Mouse (Mus musculus): ENCODE measurements at regions not wholly inside any gene's neighbourhood (a gene's known extent, or its start where the extent isn't known, plus 50 kb on each side); places are given as distances from the start of the nearest gene placed in this dataset.

DNA sequence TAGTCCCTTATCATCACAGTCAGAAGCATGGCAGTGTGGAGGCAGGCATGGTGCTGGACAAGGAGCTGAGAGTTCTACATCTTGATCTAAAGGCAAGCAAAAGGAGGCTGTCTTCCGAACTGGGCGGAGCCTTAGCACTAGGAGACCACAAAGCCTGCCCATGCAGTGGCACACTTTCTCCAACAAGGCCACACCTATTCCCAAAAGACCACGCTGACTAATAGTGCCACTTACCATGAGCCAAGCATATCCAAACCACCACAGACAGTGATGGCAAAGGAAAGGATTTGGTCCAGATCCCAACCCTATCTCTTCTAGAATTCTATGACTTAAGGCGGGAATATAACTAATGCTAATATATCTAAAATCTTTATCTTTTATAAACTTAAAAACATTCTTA, 169.4 kb upstream of the Prok2 start (continued):
- no peak for TF ChIP-seq POLR2A (IDR thresholded peaks at IDR 0.05; ENCODE audit: control insufficient read depth in 1 of 2, insufficient read depth in 1 of 2, low read depth in 1 of 2, low read length in 2 of 2, poor library complexity in 1 of 2)

DNA sequence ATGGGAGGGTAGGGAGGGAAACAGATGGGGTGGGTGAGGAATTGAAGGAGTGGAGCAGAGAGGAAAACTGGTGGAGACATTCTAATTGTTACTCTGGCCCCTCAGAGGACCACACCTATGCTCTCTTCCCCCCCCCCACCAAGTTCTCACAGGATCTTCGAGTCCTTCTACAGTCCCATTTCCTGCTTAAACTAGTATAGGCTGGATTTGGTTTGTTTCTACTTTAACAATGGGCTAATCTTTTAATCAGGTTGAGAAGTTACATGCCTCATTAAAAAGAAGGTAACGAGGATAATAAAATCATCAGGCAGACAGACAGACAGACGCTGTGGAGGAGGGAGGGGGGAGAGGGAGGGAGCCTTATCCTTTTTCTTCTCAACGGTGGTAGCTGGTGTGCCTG, 167.7 kb upstream of the Prok2 start:
- Histone ChIP-seq H3K27me3 (ENCODE audit: control insufficient read depth in 1 of 2, insufficient read depth in 2 of 2, low read length in 2 of 2) (no peaks in the 10 kb centered on the region), H3K9ac (ENCODE audit: control insufficient read depth, low read depth, low read length, poor library complexity, severe bottlenecking) (no peak overlapping the region), H3K4me3 (ENCODE audit: control insufficient read depth in 1 of 2, insufficient read depth in 1 of 2, low read depth in 2 of 2, low read length in 2 of 2) (no peak overlapping the region), H3K4me1 (ENCODE audit: control insufficient read depth in 1 of 2, insufficient read depth in 2 of 2, low read length in 2 of 2) (no peaks in the 10 kb centered on the region), H3K9me3 (replicated peaks; ENCODE audit: insufficient read depth, low read length) (no peaks in the 10 kb centered on the region), H3K79me2 (ENCODE audit: control insufficient read depth, insufficient read depth, low read length, poor library complexity) (no peaks in the 10 kb centered on the region), H3K36me3 (ENCODE audit: control insufficient read depth in 1 of 2, insufficient read depth in 2 of 2, low read length in 2 of 2) (no peaks in the 10 kb centered on the region), H3K27ac (ENCODE audit: control insufficient read depth, low read depth, low read length) (no peak overlapping the region)
- DNase-seq (ENCODE audit: low read depth, low spot score), result no peak
- TF ChIP-seq TCF12 (IDR thresholded peaks at IDR 0.05; ENCODE audit: low read depth, low read length), result no peak
- no peak for TF ChIP-seq ETS1 (IDR thresholded peaks at IDR 0.05; ENCODE audit: low read depth, low read length)
- no peak for TF ChIP-seq ZKSCAN1 (IDR thresholded peaks at IDR 0.05; ENCODE audit: low read depth, low read length)
- no peak for TF ChIP-seq POLR2AphosphoS2 (IDR thresholded peaks at IDR 0.05; ENCODE audit: low read length)

DNA sequence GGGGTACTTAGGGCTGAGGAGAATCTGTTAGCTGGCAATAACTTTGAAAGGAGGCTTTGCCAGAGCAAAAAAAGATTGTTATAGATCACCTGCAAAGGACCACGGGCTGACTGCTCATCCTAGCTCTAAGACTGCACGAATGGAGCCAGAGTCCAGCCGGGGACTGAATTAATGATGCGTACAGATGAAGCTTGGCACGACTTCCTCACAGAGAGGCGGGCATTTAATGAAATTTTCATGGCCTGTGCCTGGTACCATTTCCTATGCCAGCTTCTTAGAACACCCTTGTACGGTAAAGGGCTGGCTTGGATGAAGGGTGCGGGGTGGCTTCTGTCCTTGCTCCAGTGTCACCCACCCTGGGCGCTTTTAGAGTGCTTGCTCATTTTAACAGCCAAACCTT, 166.0 kb upstream of the Prok2 start:
- Histone ChIP-seq H3K9ac (ENCODE audit: control insufficient read depth, low read depth, low read length, poor library complexity, severe bottlenecking) (no peak overlapping the region), H3K27ac (ENCODE audit: control insufficient read depth, low read depth, low read length) (no peak overlapping the region), H3K36me3 (ENCODE audit: control insufficient read depth in 1 of 2, insufficient read depth in 2 of 2, low read length in 2 of 2) (no peaks in the 10 kb centered on the region), H3K27me3 (ENCODE audit: control insufficient read depth in 1 of 2, insufficient read depth in 2 of 2, low read length in 2 of 2) (no peaks in the 10 kb centered on the region), H3K4me3 (ENCODE audit: control insufficient read depth in 1 of 2, insufficient read depth in 1 of 2, low read depth in 2 of 2, low read length in 2 of 2) (no peak overlapping the region), H3K4me1 (ENCODE audit: control insufficient read depth in 1 of 2, insufficient read depth in 2 of 2, low read length in 2 of 2) (no peaks in the 10 kb centered on the region), H3K9me3 (replicated peaks; ENCODE audit: insufficient read depth, low read length) (no peaks in the 10 kb centered on the region), H3K79me2 (ENCODE audit: control insufficient read depth, insufficient read depth, low read length, poor library complexity) (no peaks in the 10 kb centered on the region)
- no peak for DNase-seq (ENCODE audit: low read depth, low spot score)
- TF ChIP-seq MYB (IDR thresholded peaks at IDR 0.05; ENCODE audit: low read depth, low read length), result no peak
- no peak for TF ChIP-seq MEF2A (IDR thresholded peaks at IDR 0.05; ENCODE audit: extremely low read depth, insufficient replicate concordance, low read depth, low read length, poor library complexity, severe bottlenecking)
- TF ChIP-seq RCOR1 (IDR thresholded peaks at IDR 0.05; ENCODE audit: low read depth, low read length), result no peak
- TF ChIP-seq JUND (IDR thresholded peaks at IDR 0.05; ENCODE audit: low read depth, low read length), result no peak
- no peak for TF ChIP-seq UBTF (IDR thresholded peaks at IDR 0.05; ENCODE audit: borderline replicate concordance, insufficient read depth, low read depth, low read length)

GRCm38 (mm10) chr6:99891790-99892189, 165.6 kb upstream of the Prok2 start:
- no peaks in the 10 kb centered on the region for H3K4me1 ChIP-seq (ENCODE audit: control insufficient read depth in 1 of 2, insufficient read depth in 2 of 2, low read length in 2 of 2)
- no peaks in the 10 kb centered on the region for H3K9me3 ChIP-seq (replicated peaks; ENCODE audit: insufficient read depth, low read length)
- no peaks in the 10 kb centered on the region for H3K79me2 ChIP-seq (ENCODE audit: control insufficient read depth, insufficient read depth, low read length, poor library complexity)
- H3K9ac ChIP-seq (ENCODE audit: control insufficient read depth, low read depth, low read length, poor library complexity, severe bottlenecking), result no peak overlapping the region
- no peaks in the 10 kb centered on the region for H3K27me3 ChIP-seq (ENCODE audit: control insufficient read depth in 1 of 2, insufficient read depth in 2 of 2, low read length in 2 of 2)
- H3K4me3 ChIP-seq (ENCODE audit: control insufficient read depth in 1 of 2, insufficient read depth in 1 of 2, low read depth in 2 of 2, low read length in 2 of 2), result no peak overlapping the region
- no peaks in the 10 kb centered on the region for H3K36me3 ChIP-seq (ENCODE audit: control insufficient read depth in 1 of 2, insufficient read depth in 2 of 2, low read length in 2 of 2)
- TF ChIP-seq POLR2AphosphoS5 (IDR thresholded peaks at IDR 0.05; ENCODE audit: borderline replicate concordance, low read depth, low read length) (no peak), JUND (IDR thresholded peaks at IDR 0.05; ENCODE audit: low read depth, low read length) (no peak), TCF12 (IDR thresholded peaks at IDR 0.05; ENCODE audit: low read depth, low read length) (peak; percentile 49; the same call in 1 of the 2 replicates)
- peak; percentile 16 for DNase-seq (ENCODE audit: low read depth, low spot score)
- H3K27ac ChIP-seq (ENCODE audit: control insufficient read depth, low read depth, low read length), result no peak overlapping the region

Data from MEL (cell line).